Mouse (Mus musculus): ENCODE results near the gene Tbl3. TPM values are rescaled to one million over a fixed set of nuclear protein-coding genes. Genes with fewer than 3 reads are reported as not detected.

The Tbl3 gene
- polyA plus RNA-seq, 2 experiments, result 62.1 to 62.8 TPM

- H3K9me3 ChIP-seq (ENCODE audit: control insufficient read depth, low read length), result no peaks in the 10 kb centered on the region
- H3K27me3 ChIP-seq (ENCODE audit: control insufficient read depth, insufficient read depth, low read length), result peaks cover 38% of the 10 kb centered on the region
- 3% methylated on average over 25 of the region's 25 CpGs for WGBS
- peak overlapping the region; percentile 47 for H3K9ac ChIP-seq (ENCODE audit: low read depth, low read length, severe bottlenecking)
- peaks cover 5% of the 10 kb centered on the region for H3K36me3 ChIP-seq (ENCODE audit: control insufficient read depth, insufficient read depth, low read length)
- peak overlapping the region; percentile 45 for H3K4me2 ChIP-seq (replicated peaks; ENCODE audit: low read depth, low read length, severe bottlenecking)
- H3K4me3 ChIP-seq (replicated peaks; ENCODE audit: low read length), result peak overlapping the region; percentile 25
- no peak overlapping the region for H3K27ac ChIP-seq (replicated peaks; ENCODE audit: low read depth, low read length)
- no peak for TF ChIP-seq POLR2A (IDR thresholded peaks at IDR 0.05; ENCODE audit: borderline replicate concordance, extremely low read depth, insufficient read depth, insufficient read length)
- DNase-seq (ENCODE audit: low spot score) (no peak), ATAC-seq (ENCODE audit: low FRiP score, low read depth) (no peak)
- H3K4me1 ChIP-seq (ENCODE audit: control insufficient read depth, insufficient read depth, low read length), result peaks cover 8% of the 10 kb centered on the region
These were observed 20.3 kb downstream of the Tbl3 start for GRCm38 (mm10) chr17:24687146-24687595.

- H3K36me3 ChIP-seq (ENCODE audit: control insufficient read depth, insufficient read depth, low read length), result peaks cover 8% of the 10 kb centered on the region
- H3K4me1 ChIP-seq (ENCODE audit: control insufficient read depth, insufficient read depth, low read length), result peaks cover 8% of the 10 kb centered on the region
- H3K27me3 ChIP-seq (ENCODE audit: control insufficient read depth, insufficient read depth, low read length), result peaks cover 38% of the 10 kb centered on the region
- TF ChIP-seq POLR2A (IDR thresholded peaks at IDR 0.05; ENCODE audit: borderline replicate concordance, extremely low read depth, insufficient read depth, insufficient read length), result no peak
- 33% methylated on average over 16 of the region's 16 CpGs for WGBS
- DNase-seq (ENCODE audit: low spot score), result no peak
- 0 out of 2 replicates have a peak overlapping the region, but pooled peaks have one; percentile 2 for H3K4me2 ChIP-seq (replicated peaks; ENCODE audit: low read depth, low read length, severe bottlenecking)
- H3K27ac ChIP-seq (replicated peaks; ENCODE audit: low read depth, low read length), result no peak overlapping the region
- no peak overlapping the region for H3K4me3 ChIP-seq (replicated peaks; ENCODE audit: low read length)
- no peaks in the 10 kb centered on the region for H3K9me3 ChIP-seq (ENCODE audit: control insufficient read depth, low read length)
- ATAC-seq (ENCODE audit: low FRiP score, low read depth), result no peak
- no peak overlapping the region for H3K9ac ChIP-seq (ENCODE audit: low read depth, low read length, severe bottlenecking)
These were observed 20.9 kb downstream of the Tbl3 start for GRCm38 (mm10) chr17:24686514-24686913.

GRCm38 (mm10) chr17:24677500-24678080, 29.9 kb downstream of the Tbl3 start:
- no peak overlapping the region for H3K9ac ChIP-seq (ENCODE audit: low read depth, low read length, severe bottlenecking)
- H3K4me2 ChIP-seq (replicated peaks; ENCODE audit: low read depth, low read length, severe bottlenecking), result no peak overlapping the region
- 88% methylated on average over 24 of the region's 24 CpGs for WGBS
- DNase-seq (ENCODE audit: low spot score) (no peak), ATAC-seq (ENCODE audit: low FRiP score, low read depth) (no peak)
- H3K27ac ChIP-seq (replicated peaks; ENCODE audit: low read depth, low read length), result no peak overlapping the region
- no peaks in the 10 kb centered on the region for H3K9me3 ChIP-seq (ENCODE audit: control insufficient read depth, low read length)
- H3K27me3 ChIP-seq (ENCODE audit: control insufficient read depth, insufficient read depth, low read length), result no peaks in the 10 kb centered on the region
- no peak overlapping the region for H3K4me3 ChIP-seq (replicated peaks; ENCODE audit: low read length)
- no peak for TF ChIP-seq POLR2A (IDR thresholded peaks at IDR 0.05; ENCODE audit: borderline replicate concordance, extremely low read depth, insufficient read depth, insufficient read length)
- H3K36me3 ChIP-seq (ENCODE audit: control insufficient read depth, insufficient read depth, low read length), result peaks cover 59% of the 10 kb centered on the region
- no peaks in the 10 kb centered on the region for H3K4me1 ChIP-seq (ENCODE audit: control insufficient read depth, insufficient read depth, low read length)

GRCm38 (mm10) chr17:24676877-24677276, 30.6 kb downstream of the Tbl3 start:
- Histone ChIP-seq H3K9ac (ENCODE audit: low read depth, low read length, severe bottlenecking) (no peak overlapping the region), H3K4me3 (replicated peaks; ENCODE audit: low read length) (no peak overlapping the region), H3K4me1 (ENCODE audit: control insufficient read depth, insufficient read depth, low read length) (peaks cover 5% of the 10 kb centered on the region), H3K4me2 (replicated peaks; ENCODE audit: low read depth, low read length, severe bottlenecking) (no peak overlapping the region), H3K27ac (replicated peaks; ENCODE audit: low read depth, low read length) (no peak overlapping the region), H3K36me3 (ENCODE audit: control insufficient read depth, insufficient read depth, low read length) (peaks cover 53% of the 10 kb centered on the region), H3K9me3 (ENCODE audit: control insufficient read depth, low read length) (no peaks in the 10 kb centered on the region), H3K27me3 (ENCODE audit: control insufficient read depth, insufficient read depth, low read length) (no peaks in the 10 kb centered on the region)
- no peak for DNase-seq (ENCODE audit: low spot score)
- ATAC-seq (ENCODE audit: low FRiP score, low read depth), result no peak
- WGBS, result 93% methylated on average over 5 of the region's 5 CpGs
- TF ChIP-seq POLR2A (IDR thresholded peaks at IDR 0.05; ENCODE audit: borderline replicate concordance, extremely low read depth, insufficient read depth, insufficient read length), result no peak

GRCm38 (mm10) chr17:24676187-24676586, 31.3 kb downstream of the Tbl3 start:
- WGBS, result 74% methylated on average over 2 of the region's 2 CpGs
- ATAC-seq (ENCODE audit: low FRiP score, low read depth) (no peak), DNase-seq (ENCODE audit: low spot score) (peak; percentile 61)
- no peak overlapping the region for H3K4me3 ChIP-seq (replicated peaks; ENCODE audit: low read length)
- peaks cover 12% of the 10 kb centered on the region for H3K4me1 ChIP-seq (ENCODE audit: control insufficient read depth, insufficient read depth, low read length)
- H3K9ac ChIP-seq (ENCODE audit: low read depth, low read length, severe bottlenecking), result no peak overlapping the region
- H3K27ac ChIP-seq (replicated peaks; ENCODE audit: low read depth, low read length), result no peak overlapping the region
- no peak for TF ChIP-seq POLR2A (IDR thresholded peaks at IDR 0.05; ENCODE audit: borderline replicate concordance, extremely low read depth, insufficient read depth, insufficient read length)
- H3K4me2 ChIP-seq (replicated peaks; ENCODE audit: low read depth, low read length, severe bottlenecking), result no peak overlapping the region
- H3K9me3 ChIP-seq (ENCODE audit: control insufficient read depth, low read length), result no peaks in the 10 kb centered on the region
- H3K36me3 ChIP-seq (ENCODE audit: control insufficient read depth, insufficient read depth, low read length), result peaks cover 47% of the 10 kb centered on the region
- no peaks in the 10 kb centered on the region for H3K27me3 ChIP-seq (ENCODE audit: control insufficient read depth, insufficient read depth, low read length)

Measured in limb, embryonic 14.5 days (tissue).